Mouse (Mus musculus) forebrain, postnatal 0 days (tissue): ENCODE measurements around the gene Ccdc137. TPM values are rescaled to one million over a fixed set of nuclear protein-coding genes. Genes with fewer than 3 reads are reported as not detected.
A peak's percentile ranks its signal among the peaks of the same experiment; 100 is the strongest.

Source experiments
- ATAC-seq: fragments of 200-750 bp; cut with Nextera tagmentation; 2 replicates; pipeline ENCODE4 v1.8.0; 2017; ENCODE audit warnings: mild to moderate bottlenecking, moderate library complexity
- DNase-seq: peaks from one replicate; pipeline ENCODE4 v3.0.0-alpha.2; 2015
- H3K27ac ChIP-seq: fragments of 300-500 bp; sonication (generic); 2 replicates; pipeline ENCODE4 v1.5.1; 2014; ENCODE audit warnings: low read depth, mild to moderate bottlenecking, antibody characterized with exemption, low read length, moderate library complexity, mixed read lengths
- H3K27me3 ChIP-seq: fragments of 300-500 bp; sonication (generic); 2 replicates; pipeline ENCODE4 v1.6.1; 2014; ENCODE audit warnings: mild to moderate bottlenecking, low read length, mixed read lengths; ENCODE audit not compliant: insufficient read depth
- H3K36me3 ChIP-seq: fragments of 300-500 bp; sonication (generic); 2 replicates; pipeline ENCODE4 v1.6.1; 2014; ENCODE audit warnings: mild to moderate bottlenecking, moderate library complexity; ENCODE audit not compliant: insufficient read depth
- H3K4me1 ChIP-seq: fragments of 300-500 bp; sonication (generic); 2 replicates; pipeline ENCODE4 v1.6.1; 2014; ENCODE audit warnings: antibody characterized with exemption; ENCODE audit not compliant: insufficient read depth
- H3K4me2 ChIP-seq: fragments of 300-500 bp; sonication (generic); 2 replicates; pipeline ENCODE4 v1.6.1; 2014; ENCODE audit warnings: low read depth, mild to moderate bottlenecking, moderate library complexity
- H3K4me3 ChIP-seq: fragments of 300-500 bp; sonication (generic); 2 replicates; pipeline ENCODE4 v1.5.1; 2014; ENCODE audit warnings: low read depth, low read length, mixed read lengths
- H3K9ac ChIP-seq: fragments of 300-500 bp; sonication (generic); 2 replicates; pipeline ENCODE4 v1.6.1; 2014; ENCODE audit warnings: mild to moderate bottlenecking
- H3K9me3 ChIP-seq: fragments of 300-500 bp; sonication (generic); 2 replicates; pipeline ENCODE4 v1.6.1; 2016; ENCODE audit warnings: low read length
- CTCF ChIP-seq: sonication (generic); IDR thresholded peaks from 2 replicates; pipeline ENCODE4 v1.5.1; 2016; ENCODE audit warnings: antibody characterized with exemption, control low read depth, low read depth
- WGBS: fragments of 180-500 bp; shearing (Covaris S2); extraction: QIAGEN DNeasy Blood & Tissue Kit; methylation state at CpG from one replicate; pipeline ENCODE4 v1.1.7; 2014; 5-methylcytosine and 5-hydroxymethylcytosine counted together
- polyA plus RNA-seq: library from polyadenylated mRNA; unstranded; fragments of >200 nt; fragmentation: Nextera tagmentation; extraction: Ambion mirVana; gene quantifications from 2 replicates; pipeline ENCODE4 v1.2.1, GENCODE M21; 2015
- total RNA-seq: library from RNA; depleted of rRNA; stranded (reverse); fragments of >200 nt; gene quantifications from 2 replicates; pipeline ENCODE4 v1.2.3, GENCODE M21; 2014

Ccdc137 gene
- total and polyA plus RNA-seq, 2 experiments from 2014 or later, result 13.6 to 18.1 TPM

DNA sequence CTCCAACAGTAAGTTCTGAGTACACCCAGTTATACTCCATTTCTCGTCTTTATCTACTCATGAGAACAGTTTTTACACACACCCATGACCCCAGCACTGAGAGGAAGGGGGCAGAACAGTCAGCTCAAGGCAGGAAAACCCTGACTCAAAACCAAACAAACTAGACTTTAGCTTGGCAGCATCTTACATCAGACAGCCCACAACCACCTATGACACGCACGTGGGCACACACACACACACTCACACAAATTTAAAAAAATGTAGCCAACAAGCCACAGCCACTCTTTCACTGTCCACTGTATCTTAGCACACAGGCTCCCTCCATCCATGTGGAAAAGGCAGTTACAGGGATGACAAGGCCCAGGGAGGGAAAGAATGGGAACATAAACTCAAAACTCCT lies 31.2 kb upstream of the Ccdc137 start:
- Histone ChIP-seq H3K4me1 (no peaks in the 10 kb centered on the region), H3K9me3 (no peaks in the 10 kb centered on the region), H3K36me3 (peaks cover 65% of the 10 kb centered on the region), H3K4me2 (no peak overlapping the region), H3K27ac (no peak overlapping the region), H3K4me3 (no peak overlapping the region), H3K9ac (no peak overlapping the region), H3K27me3 (no peaks in the 10 kb centered on the region)
- no peak for TF ChIP-seq CTCF
- WGBS, result 98% methylated on average over 3 of the region's 3 CpGs
- DNase-seq, result no peak
- ATAC-seq, result no peak

DNA sequence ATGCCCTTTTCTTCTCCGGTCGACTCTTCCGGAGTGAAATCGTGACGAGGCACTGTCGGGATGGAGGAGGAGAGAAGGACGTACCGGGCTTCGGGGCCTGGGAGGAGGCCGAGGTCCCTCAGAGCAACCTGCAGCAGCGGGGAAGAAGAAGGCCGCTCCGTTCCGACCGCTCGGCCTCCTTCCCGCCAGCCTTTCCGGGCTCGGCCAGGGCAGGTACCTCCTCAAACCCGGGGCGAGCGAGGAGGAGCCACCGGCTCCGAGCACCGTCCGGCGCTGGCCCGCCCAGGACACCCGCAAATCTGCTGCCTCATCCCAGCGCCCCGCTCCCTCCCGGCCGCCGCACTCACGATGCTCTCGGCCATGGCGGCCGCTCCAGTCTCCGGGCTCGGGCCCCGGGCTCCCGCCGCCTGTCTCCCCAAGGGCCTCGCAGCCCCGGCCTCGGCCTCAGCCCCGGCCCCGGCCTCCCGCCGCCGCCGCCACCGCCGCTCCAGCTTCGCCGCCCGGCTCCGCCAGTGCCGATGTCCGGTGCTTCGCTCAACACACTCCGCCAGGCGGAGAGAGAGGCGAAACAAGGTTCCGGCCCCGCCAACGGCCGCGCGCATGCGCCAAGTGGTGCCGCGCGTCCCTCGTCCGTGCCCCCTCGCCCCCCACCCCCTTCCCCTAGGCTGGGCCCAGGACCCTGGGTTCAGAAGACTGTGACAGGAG lies 20.6 kb upstream of the Ccdc137 start, which contains the start of gene Nploc4:
Nploc4 (minus strand) TSS at position 557 of the 705 bp plus-strand sequence.
- 2% methylated on average over 65 of the region's 77 CpGs for WGBS
- peak within 1 kb of the TSS; percentile 58; the same call in 1 of the 2 replicates for H3K27ac ChIP-seq

DNA sequence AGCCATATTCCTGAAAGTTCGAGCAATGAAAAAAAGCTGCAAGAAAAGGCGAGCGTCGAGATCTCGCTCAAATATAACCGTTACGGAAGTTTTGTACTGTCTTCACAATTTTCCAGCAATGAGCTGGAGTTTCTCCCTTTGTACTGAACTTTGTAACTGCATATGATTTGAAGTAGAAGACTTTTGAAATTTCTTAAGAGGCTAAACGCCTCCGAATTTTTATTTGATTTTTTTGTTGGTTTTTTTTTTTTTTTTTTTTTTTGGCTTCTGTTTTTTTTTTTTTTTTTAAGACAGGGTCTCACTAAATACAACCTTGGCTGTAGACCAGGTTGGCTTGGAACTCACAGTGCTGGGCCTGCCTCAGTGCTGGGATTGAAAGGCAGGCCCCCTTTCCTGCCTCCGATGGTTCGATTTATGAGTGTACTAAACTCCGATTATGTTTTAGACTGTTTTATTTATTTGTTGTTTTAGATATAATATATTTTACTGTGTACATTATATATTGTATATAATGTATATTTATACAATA lies 20.0 kb upstream of the Ccdc137 start:
- no peak for TF ChIP-seq CTCF
- no peak for DNase-seq
- WGBS, result 28% methylated on average over 12 of the region's 12 CpGs

More for the DNA sequence above, 20.6 kb upstream of the Ccdc137 start, which contains the start of gene Nploc4:
- no peak; the same call in 1 of the 2 replicates for TF ChIP-seq CTCF
- Histone ChIP-seq H3K36me3 (peaks cover 22% of the 10 kb centered on the region), H3K4me2 (peak within 1 kb of the TSS; percentile 81), H3K4me3 (peak within 1 kb of the TSS; percentile 78), H3K9ac (peak within 1 kb of the TSS; percentile 90), H3K4me1 (peaks cover 10% of the 10 kb centered on the region; the same call in 1 of the 2 replicates), H3K9me3 (no peaks in the 10 kb centered on the region), H3K27me3 (no peaks in the 10 kb centered on the region)
- DNase-seq (peak; percentile 89), ATAC-seq (peak; percentile 95)

DNA sequence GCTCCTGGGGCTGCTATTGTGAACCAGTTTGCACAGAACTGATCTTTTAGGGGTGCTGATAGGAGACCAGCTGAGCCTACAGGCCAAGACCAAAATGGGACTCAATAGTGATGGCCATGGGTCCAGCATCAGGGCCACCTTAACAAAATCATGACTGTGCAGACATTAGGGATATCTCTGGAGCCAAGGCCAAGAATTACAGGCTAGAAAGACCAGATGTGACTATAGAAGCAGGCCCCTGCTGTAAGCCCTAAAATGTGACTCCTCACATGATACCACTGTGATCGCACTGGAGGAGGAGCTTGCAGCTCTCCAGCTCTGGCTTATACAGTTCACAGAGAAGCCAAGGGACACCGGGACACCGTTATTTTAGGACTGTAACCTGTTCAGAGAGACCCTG lies 15.6 kb upstream of the Ccdc137 start, which contains the start of gene Tspan10:
Tspan10 (plus strand) TSS at position 301 of the 400 bp plus-strand sequence.
- 85% methylated on average over 3 of the region's 3 CpGs for WGBS
- Histone ChIP-seq H3K4me1 (no peaks in the 10 kb centered on the region), H3K4me3 (no peak within 1 kb of the TSS), H3K36me3 (no peaks in the 10 kb centered on the region), H3K27ac (no peak within 1 kb of the TSS), H3K27me3 (no peaks in the 10 kb centered on the region), H3K9ac (no peak within 1 kb of the TSS), H3K4me2 (no peak within 1 kb of the TSS), H3K9me3 (no peaks in the 10 kb centered on the region)
- no peak for TF ChIP-seq CTCF
- no peak for ATAC-seq
- DNase-seq, result no peak

More for the DNA sequence above, 20.0 kb upstream of the Ccdc137 start:
- no peaks in the 10 kb centered on the region for H3K9me3 ChIP-seq
- peak overlapping the region; percentile 90 for H3K9ac ChIP-seq
- no peak overlapping the region for H3K27ac ChIP-seq
- H3K4me1 ChIP-seq, result peaks cover 10% of the 10 kb centered on the region; the same call in 1 of the 2 replicates
- H3K4me3 ChIP-seq, result peak overlapping the region; percentile 78
- H3K36me3 ChIP-seq, result peaks cover 16% of the 10 kb centered on the region
- ATAC-seq, result no peak
- H3K27me3 ChIP-seq, result no peaks in the 10 kb centered on the region
- H3K4me2 ChIP-seq, result peak overlapping the region; percentile 81

DNA sequence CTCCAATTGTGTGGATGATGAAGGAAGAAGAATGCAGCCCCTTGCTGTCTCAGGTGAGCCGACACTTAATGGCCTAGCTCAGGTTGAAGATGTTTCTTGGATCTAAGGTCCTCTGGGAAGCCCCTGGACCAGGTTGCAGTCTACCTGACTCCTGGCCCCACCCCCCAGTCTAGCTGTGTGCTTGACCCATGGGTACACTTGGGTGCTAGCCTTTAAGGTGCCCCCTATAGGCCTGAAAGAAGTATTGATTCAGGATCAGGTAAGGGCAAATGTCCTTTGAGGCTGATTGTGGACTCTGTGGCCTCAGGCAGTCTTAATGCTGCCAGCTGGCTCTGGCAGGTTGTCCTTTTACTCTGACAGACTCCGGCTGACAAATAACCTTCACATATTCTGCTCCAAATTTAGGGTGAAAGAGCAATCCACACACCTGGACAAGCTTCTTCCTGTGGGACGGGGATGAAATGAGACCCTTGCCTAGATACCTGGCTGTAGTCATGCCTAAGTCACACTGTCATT lies 15.1 kb upstream of the Ccdc137 start:
- H3K4me3 ChIP-seq, result no peak overlapping the region
- TF ChIP-seq CTCF, result no peak
- ATAC-seq (no peak), DNase-seq (no peak)
- H3K9ac ChIP-seq, result no peak overlapping the region
- H3K36me3 ChIP-seq, result no peaks in the 10 kb centered on the region
- H3K27me3 ChIP-seq, result no peaks in the 10 kb centered on the region
- no peak overlapping the region for H3K4me2 ChIP-seq
- no peaks in the 10 kb centered on the region for H3K4me1 ChIP-seq
- 98% methylated on average over 3 of the region's 3 CpGs for WGBS
- no peak overlapping the region for H3K27ac ChIP-seq
- no peaks in the 10 kb centered on the region for H3K9me3 ChIP-seq

DNA sequence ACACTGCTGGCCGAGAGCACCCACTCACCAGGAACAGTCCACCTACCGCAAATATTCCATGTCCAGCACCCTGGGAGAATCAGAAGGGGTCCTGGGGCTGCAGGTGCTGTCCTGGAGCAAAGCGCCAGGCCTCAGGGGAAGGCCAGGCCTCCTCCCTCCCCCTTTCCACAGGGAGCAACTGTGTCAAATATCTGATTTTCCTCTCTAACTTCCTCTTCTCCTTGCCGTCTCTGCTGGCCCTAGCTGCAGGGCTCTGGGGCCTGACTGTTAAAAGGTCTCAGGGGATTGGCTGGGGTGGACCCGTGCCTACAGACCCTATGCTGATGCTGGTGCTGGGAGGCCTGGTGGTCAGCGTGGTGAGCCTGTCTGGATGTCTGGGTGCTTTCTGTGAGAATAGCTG lies 13.8 kb upstream of the Ccdc137 start:
- DNase-seq (no peak), ATAC-seq (no peak)
- Histone ChIP-seq H3K9me3 (no peaks in the 10 kb centered on the region), H3K4me2 (no peak overlapping the region), H3K36me3 (no peaks in the 10 kb centered on the region), H3K4me3 (no peak overlapping the region), H3K9ac (no peak overlapping the region), H3K27me3 (no peaks in the 10 kb centered on the region), H3K27ac (no peak overlapping the region), H3K4me1 (no peaks in the 10 kb centered on the region)
- no peak for TF ChIP-seq CTCF
- WGBS, result 74% methylated on average over 6 of the region's 6 CpGs

DNA sequence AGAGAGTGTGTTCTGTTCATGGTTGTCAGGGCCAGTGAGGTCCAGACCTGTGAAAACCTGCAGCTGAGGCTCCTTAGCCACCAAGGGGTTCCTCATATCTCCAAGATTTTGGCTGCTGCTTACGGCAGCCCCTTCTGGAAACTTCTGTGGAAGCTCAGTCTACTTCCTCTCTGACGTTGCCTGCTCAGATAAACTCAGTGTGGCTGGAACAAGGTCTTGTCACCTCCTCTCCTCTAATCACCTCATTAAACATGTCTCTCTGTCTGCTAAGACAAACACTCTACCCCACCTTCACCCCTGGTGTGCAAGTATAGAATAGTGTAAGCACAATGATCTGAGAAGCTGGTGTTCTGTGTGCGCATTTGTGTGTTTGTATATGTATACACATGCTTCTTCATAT lies 12.4 kb upstream of the Ccdc137 start:
- no peaks in the 10 kb centered on the region for H3K36me3 ChIP-seq
- DNase-seq, result no peak
- no peaks in the 10 kb centered on the region for H3K9me3 ChIP-seq
- no peak overlapping the region for H3K27ac ChIP-seq
- TF ChIP-seq CTCF, result no peak
- no peak overlapping the region for H3K4me3 ChIP-seq
- 77% methylated on average over 3 of the region's 3 CpGs for WGBS
- no peak for ATAC-seq
- H3K4me1 ChIP-seq, result no peaks in the 10 kb centered on the region
- no peak overlapping the region for H3K9ac ChIP-seq
- no peak overlapping the region for H3K4me2 ChIP-seq
- H3K27me3 ChIP-seq, result no peaks in the 10 kb centered on the region
